Mouse (Mus musculus) heart, adult 18-20 months (tissue): Measurements from ENCODE around the gene Gale. TPM values are rescaled to one million over a fixed set of nuclear protein-coding genes. Genes with fewer than 3 reads are reported as not detected.

Source experiments
- DNase-seq, 2 experiments: peaks; one replicate each; pipeline ENCODE4 v3.0.0; 2021 to 2022; ENCODE audit warnings: mixed read lengths in 1 of 2
- total RNA-seq, 2 experiments: library from RNA; stranded (reverse); gene quantifications; 2 replicates each; pipeline ENCODE4 v1.2.3; 2021

Gale gene
- total RNA-seq, 2 experiments from 2014 or later: 1.8 to 2.7 TPM

GRCm38 (mm10) chr4:136016059-136016602, 52.6 kb downstream of the Gale start:
- no peak for DNase-seq

Other genes starting within 250 kb of the Gale start
- under 1 TPM; 0.17 to 0.46 TPM for gene Il22ra1, start 235.6 kb upstream of the Gale start, total RNA-seq
- gene Myom3, start 204.0 kb upstream of the Gale start, total RNA-seq: 1 to 10 TPM in 1 of 2 experiments, under 1 TPM in 1; 0.62 to 1.1 TPM
- 10 to 100 TPM; 40.6 to 50.5 TPM for gene Srsf10, start 108.0 kb upstream of the Gale start, total RNA-seq
- gene Pnrc2, start 89.9 kb upstream of the Gale start, total RNA-seq: 10 to 100 TPM; 62.7 to 68.0 TPM
- gene Cnr2, start 68.3 kb upstream of the Gale start, total RNA-seq: 1 to 10 TPM in 1 of 2 experiments, under 1 TPM in 1; 0.52 to 1.7 TPM
- gene Fuca1, start 43.0 kb upstream of the Gale start, total RNA-seq: 10 to 100 TPM; 31.7 to 35.3 TPM
- 10 to 100 TPM; 87.3 to 91.7 TPM for gene Hmgcl, start 17.3 kb upstream of the Gale start, total RNA-seq
- gene Lypla2, start 8.9 kb downstream of the Gale start, total RNA-seq: 10 to 100 TPM; 36.6 to 37.8 TPM
- gene Pithd1, start 23.5 kb downstream of the Gale start, total RNA-seq: 10 to 100 TPM; 22.1 to 25.1 TPM
- 10 to 100 TPM; 33.8 to 34.4 TPM for gene Eloa, start 58.0 kb downstream of the Gale start, total RNA-seq
- gene Rpl11, start 89.7 kb downstream of the Gale start, total RNA-seq: 100 to 1,000 TPM; 285 to 315 TPM
- gene Id3, start 179.8 kb downstream of the Gale start, total RNA-seq: 10 to 100 TPM; 58.3 to 64.3 TPM
- 1 to 10 TPM; 1.3 to 1.4 TPM for gene E2f2, start 208.7 kb downstream of the Gale start, total RNA-seq
- 1 to 10 TPM; 7.6 to 9.1 TPM for gene Asap3, start 242.6 kb downstream of the Gale start, total RNA-seq